Mouse (Mus musculus) CH12.LX (cell line): Measurements from ENCODE around the gene Gapdh. TPM values are rescaled to one million over a fixed set of nuclear protein-coding genes. Genes with fewer than 3 reads are reported as not detected.

Experiments
- DNase-seq: peaks from one replicate; pipeline ENCODE4 v3.0.0-alpha.2; 2013; ENCODE audit errors: extremely low read depth
- H3K27ac ChIP-seq: 2 replicates; pipeline ENCODE4 v1.5.1; 2012; ENCODE audit warnings: low read depth, mild to moderate bottlenecking, control low read depth, moderate library complexity; ENCODE audit not compliant: insufficient read depth
- H3K27me3 ChIP-seq: replicated peaks from 2 replicates; pipeline ENCODE3; 2012; ENCODE audit warnings: inconsistent platforms
- H3K36me3 ChIP-seq, 2 experiments: replicated peaks in 1 of 2; 2 replicates each; pipeline versions ENCODE3 to v1.6.1; 2012; ENCODE audit warnings: inconsistent platforms in 1 of 2, low read length in 1 of 2, mild to moderate bottlenecking in 1 of 2, mixed read lengths in 1 of 2, moderate library complexity in 1 of 2; ENCODE audit not compliant: control insufficient read depth in 1 of 2, insufficient read depth in 1 of 2
- H3K4me1 ChIP-seq, 2 experiments: 2 replicates each; pipeline ENCODE4 v1.6.1; 2012; ENCODE audit warnings: inconsistent platforms in 1 of 2, moderate library complexity in 1 of 2; ENCODE audit not compliant: insufficient read depth in 2 of 2, control insufficient read depth in 1 of 2
- H3K4me2 ChIP-seq: 2 replicates; pipeline ENCODE4 v1.6.1; 2012; ENCODE audit warnings: low read depth, mild to moderate bottlenecking, control low read depth; ENCODE audit not compliant: poor library complexity, insufficient read depth, severe bottlenecking
- H3K4me3 ChIP-seq, 3 experiments: fragments of 150-350 bp in 1 of 3; sonication (generic) in 1 of 3; replicated peaks in 1 of 3; 2 replicates each; pipeline versions ENCODE3 to v1.5.1; 2011 to 2012; ENCODE audit warnings: low read depth in 2 of 3, low read length in 2 of 3, mild to moderate bottlenecking in 2 of 3, moderate library complexity in 2 of 3, control low read depth in 1 of 3, improper control_type of control experiment in 1 of 3, inconsistent platforms in 1 of 3, mixed read lengths in 1 of 3; ENCODE audit not compliant: poor library complexity in 1 of 3
- H3K79me2 ChIP-seq: replicated peaks from 2 replicates; pipeline ENCODE4 v1.6.1; 2012; ENCODE audit warnings: mild to moderate bottlenecking, moderate library complexity; ENCODE audit not compliant: control insufficient read depth, poor library complexity, insufficient read depth, severe bottlenecking; ENCODE audit errors: extremely low read depth
- H3K9ac ChIP-seq: 2 replicates; pipeline ENCODE4 v1.6.1; 2012; ENCODE audit warnings: low read depth, mild to moderate bottlenecking, control low read depth, moderate library complexity; ENCODE audit not compliant: insufficient read depth
- H3K9me3 ChIP-seq: replicated peaks from 2 replicates; pipeline ENCODE3; 2012; ENCODE audit warnings: low read length, inconsistent platforms, mixed read lengths
- CHD1 ChIP-seq: IDR thresholded peaks from 2 replicates; pipeline ENCODE4 v1.6.1; 2012; ENCODE audit warnings: low read depth, low read length, improper control_type of control experiment, inconsistent platforms
- CHD2 ChIP-seq: IDR thresholded peaks from 2 replicates; pipeline ENCODE4 v1.6.1; 2011; ENCODE audit warnings: low read length, improper control_type of control experiment
- ELF1 ChIP-seq: IDR thresholded peaks from 2 replicates; pipeline ENCODE4 v1.6.1; 2014; ENCODE audit warnings: low read depth, mild to moderate bottlenecking, inconsistent platforms, low read length, improper control_type of control experiment
- EP300 ChIP-seq: IDR thresholded peaks from 2 replicates; pipeline ENCODE4 v1.6.1; 2011; ENCODE audit warnings: low read length, improper control_type of control experiment
- ETS1 ChIP-seq: conservative IDR thresholded peaks from 2 replicates; pipeline ENCODE4 v1.6.1; 2012; ENCODE audit warnings: low read depth, mild to moderate bottlenecking, inconsistent platforms, low read length, improper control_type of control experiment, moderate library complexity
- GABPA ChIP-seq: IDR thresholded peaks from 2 replicates; pipeline ENCODE4 v1.6.1; 2012; ENCODE audit warnings: low read depth, low read length, improper control_type of control experiment, inconsistent platforms; ENCODE audit not compliant: insufficient replicate concordance
- IRF4 ChIP-seq: IDR thresholded peaks from 2 replicates; pipeline ENCODE4 v1.6.1; 2014; ENCODE audit warnings: low read depth, mild to moderate bottlenecking, inconsistent platforms, low read length, improper control_type of control experiment
- JUN ChIP-seq: IDR thresholded peaks from 2 replicates; pipeline ENCODE4 v1.6.1; 2011; ENCODE audit warnings: low read depth, mild to moderate bottlenecking, low read length, improper control_type of control experiment, moderate library complexity; ENCODE audit not compliant: insufficient read depth
- JUND ChIP-seq: conservative IDR thresholded peaks from 2 replicates; pipeline ENCODE4 v1.6.1; 2011; ENCODE audit warnings: low read depth, low read length, improper control_type of control experiment
- MAFK ChIP-seq: IDR thresholded peaks from 2 replicates; pipeline ENCODE4 v1.6.1; 2011; ENCODE audit warnings: low read length, improper control_type of control experiment; ENCODE audit not compliant: insufficient replicate concordance
- MAX ChIP-seq: IDR thresholded peaks from 2 replicates; pipeline ENCODE4 v1.6.1; 2011; ENCODE audit warnings: low read length, improper control_type of control experiment
- MEF2A ChIP-seq: IDR thresholded peaks from 2 replicates; pipeline ENCODE4 v1.6.1; 2014; ENCODE audit warnings: low read depth, mild to moderate bottlenecking, inconsistent platforms, low read length, improper control_type of control experiment, borderline replicate concordance
- MXI1 ChIP-seq: IDR thresholded peaks from 2 replicates; pipeline ENCODE4 v1.6.1; 2011; ENCODE audit warnings: mild to moderate bottlenecking, low read depth, low read length, improper control_type of control experiment
- NELFE ChIP-seq: IDR thresholded peaks from 2 replicates; pipeline ENCODE4 v1.6.1; 2011; ENCODE audit warnings: low read depth, low read length, improper control_type of control experiment
- NRF1 ChIP-seq: IDR thresholded peaks from 2 replicates; pipeline ENCODE4 v1.6.1; 2014; ENCODE audit warnings: low read depth, mild to moderate bottlenecking, inconsistent platforms, low read length, improper control_type of control experiment, moderate library complexity
- PAX5 ChIP-seq: IDR thresholded peaks from 2 replicates; pipeline ENCODE4 v1.6.1; 2012; ENCODE audit warnings: low read length, inconsistent platforms, mixed read lengths
- POLR2AphosphoS2 ChIP-seq: IDR thresholded peaks from 2 replicates; pipeline ENCODE4 v1.6.1; 2011; ENCODE audit warnings: low read depth, low read length, improper control_type of control experiment
- RCOR1 ChIP-seq: conservative IDR thresholded peaks from 2 replicates; pipeline ENCODE4 v1.6.1; 2012; ENCODE audit warnings: low read depth, mild to moderate bottlenecking, inconsistent platforms, low read length, improper control_type of control experiment
- SIN3A ChIP-seq: IDR thresholded peaks from 2 replicates; pipeline ENCODE4 v1.6.1; 2012; ENCODE audit warnings: low read length, improper control_type of control experiment, inconsistent platforms
- TBP ChIP-seq: conservative IDR thresholded peaks from 2 replicates; pipeline ENCODE4 v1.6.1; 2011; ENCODE audit warnings: low read depth, low read length, improper control_type of control experiment
- UBTF ChIP-seq: IDR thresholded peaks from 2 replicates; pipeline ENCODE4 v1.6.1; 2012; ENCODE audit warnings: low read depth, mild to moderate bottlenecking, inconsistent platforms, low read length, improper control_type of control experiment, moderate library complexity
- USF1 ChIP-seq: IDR thresholded peaks from 2 replicates; pipeline ENCODE4 v1.6.1; 2014; ENCODE audit warnings: low read depth, mild to moderate bottlenecking, inconsistent platforms, low read length, improper control_type of control experiment
- USF2 ChIP-seq: conservative IDR thresholded peaks from 2 replicates; pipeline ENCODE4 v1.6.1; 2011; ENCODE audit warnings: low read depth, low read length, improper control_type of control experiment
- ZC3H11A ChIP-seq: IDR thresholded peaks from 2 replicates; pipeline ENCODE4 v1.6.1; 2012; ENCODE audit warnings: low read depth, mild to moderate bottlenecking, inconsistent platforms, low read length, improper control_type of control experiment
- dilution Hi-C: fragments of 300-500 bp; cut with MboI; formaldehyde crosslinking; loops from 2 replicates; pipeline ENCODE4 v1.14.3; 2020; ENCODE audit warnings: low sequenced_read_pairs; ENCODE audit not compliant: extremely low pct_unique_long_range_greater_than_20kb, extremely low pct_ligation_motif_present
- in situ Hi-C: fragments of 300-500 bp; cut with MboI; formaldehyde crosslinking; loops from 3 replicates; pipeline ENCODE4 v1.14.3; 2019; ENCODE audit warnings: low sequenced_read_pairs, low pct_ligation_motif_present, low pct_unique_long_range_greater_than_20kb, mixed read lengths
- polyA plus RNA-seq: library from polyadenylated mRNA; unstranded; fragments of >175 nt; gene quantifications from 2 replicates; pipeline ENCODE4 v1.2.1, GENCODE M21; 2012; ENCODE audit warnings: low read depth; ENCODE audit not compliant: insufficient read length
- total RNA-seq, 2 experiments: library from RNA; depleted of rRNA; stranded (reverse); fragments of 300-350 nt in 1 of 2; fragments of >200 nt in 1 of 2; gene quantifications; 2 replicates each; pipeline ENCODE4 v1.2.3; 2012 to 2014

Gapdh gene
- total and polyA plus RNA-seq, 3 experiments = 2,268 to 2,925 (median 2,654) TPM

GRCm38 (mm10) chr6:125179601-125180000 lies 13.3 kb upstream of the Gapdh start:
- Histone ChIP-seq H3K9me3 (no peaks in the 10 kb centered on the region), H3K27ac (no peak overlapping the region), H3K4me1 (no peaks in the 10 kb centered on the region), H3K36me3 (peaks cover 77 to 91% of the 10 kb centered on the region in 2 experiments), H3K79me2 (no peaks in the 10 kb centered on the region), H3K9ac (no peak overlapping the region), H3K4me3 (no peak overlapping the region), H3K27me3 (no peaks in the 10 kb centered on the region), H3K4me2 (no peak overlapping the region)
- in situ Hi-C loops = no loop called here
- dilution Hi-C loops = no loop called here
- TF ChIP-seq MEF2A = no peak
- TF ChIP-seq MAFK = no peak
- TF ChIP-seq NRF1 = no peak
- no peak for TF ChIP-seq POLR2AphosphoS2
- no peak for TF ChIP-seq PAX5
- no peak for TF ChIP-seq ZC3H11A
- TF ChIP-seq NELFE = no peak
- no peak for DNase-seq

GRCm38 (mm10) chr6:125175469-125175868 lies 9.2 kb upstream of the Gapdh start:
- H3K36me3 ChIP-seq = peaks cover 89 to 94% of the 10 kb centered on the region in 2 experiments
- no peak overlapping the region for H3K9ac ChIP-seq
- no peaks in the 10 kb centered on the region for H3K9me3 ChIP-seq
- no peak for TF ChIP-seq JUN
- TF ChIP-seq CHD1 = no peak
- no peak for TF ChIP-seq USF1
- TF ChIP-seq JUND = no peak
- TF ChIP-seq USF2 = no peak
- no peak for TF ChIP-seq IRF4
- no peak for DNase-seq
- dilution Hi-C loops = no loop called here
- no peak overlapping the region for H3K4me2 ChIP-seq
- no peaks in the 10 kb centered on the region for H3K4me1 ChIP-seq
- no peak overlapping the region for H3K4me3 ChIP-seq
- H3K27ac ChIP-seq = no peak overlapping the region
- in situ Hi-C loops = no loop called here
- no peaks in the 10 kb centered on the region for H3K27me3 ChIP-seq
- H3K79me2 ChIP-seq = no peaks in the 10 kb centered on the region

- dilution Hi-C loops = no loop called here
- Histone ChIP-seq H3K79me2 (no peaks in the 10 kb centered on the region), H3K36me3 (peaks cover 90 to 98% of the 10 kb centered on the region in 2 experiments), H3K9ac (no peak overlapping the region), H3K27me3 (no peaks in the 10 kb centered on the region), H3K4me2 (no peak overlapping the region), H3K27ac (no peak overlapping the region), H3K9me3 (no peaks in the 10 kb centered on the region), H3K4me3 (no peak overlapping the region), H3K4me1 (no peaks in the 10 kb centered on the region)
- in situ Hi-C loops = no loop called here
- TF ChIP-seq ETS1 = no peak
- no peak for TF ChIP-seq RCOR1
- no peak for TF ChIP-seq GABPA
- TF ChIP-seq POLR2AphosphoS2 = no peak
- no peak for TF ChIP-seq TBP
- TF ChIP-seq MAX = no peak
- TF ChIP-seq SIN3A = no peak
- TF ChIP-seq ZC3H11A = no peak
- TF ChIP-seq UBTF = no peak
- TF ChIP-seq EP300 = no peak
- TF ChIP-seq CHD2 = no peak
- no peak for TF ChIP-seq MXI1
- no peak for TF ChIP-seq ELF1
- no peak for DNase-seq
Observed at GRCm38 (mm10) chr6:125173256-125173655, 7.0 kb upstream of the Gapdh start.
